Mouse (Mus musculus) spleen, adult 2 months (tissue): Measurements from ENCODE around the gene Evx2. TPM values are rescaled to one million over a fixed set of nuclear protein-coding genes. Genes with fewer than 3 reads are reported as not detected.

Experiments
- DNase-seq, 2 experiments: peaks; one replicate each; pipeline versions ENCODE4 v3.0.0 to v3.0.0-alpha.2; 2012 to 2021; ENCODE audit warnings: low spot score in 2 of 2, low read depth in 1 of 2
- H3K27ac ChIP-seq: fragments of 200-500 bp; 2 replicates; pipeline ENCODE4 v1.5.1; 2012; ENCODE audit warnings: low read length, inconsistent platforms; ENCODE audit not compliant: insufficient read depth
- H3K27me3 ChIP-seq: fragments of 200-500 bp; 2 replicates; pipeline ENCODE4 v1.6.1; 2012; ENCODE audit warnings: mild to moderate bottlenecking, moderate library complexity, low read length, inconsistent platforms; ENCODE audit not compliant: control insufficient read depth, insufficient read depth
- H3K36me3 ChIP-seq: fragments of 200-500 bp; 2 replicates; pipeline ENCODE4 v1.6.1; 2012; ENCODE audit warnings: mild to moderate bottlenecking, low read length, inconsistent platforms; ENCODE audit not compliant: control insufficient read depth, insufficient read depth
- H3K4me1 ChIP-seq: fragments of 200-500 bp; 2 replicates; pipeline ENCODE4 v1.6.1; 2011; ENCODE audit warnings: inconsistent platforms; ENCODE audit not compliant: control insufficient read depth, insufficient read depth, insufficient read length
- H3K4me3 ChIP-seq: fragments of 200-500 bp; 2 replicates; pipeline ENCODE4 v1.5.1; 2011; ENCODE audit warnings: mild to moderate bottlenecking, inconsistent platforms; ENCODE audit not compliant: insufficient read depth, insufficient read length; ENCODE audit errors: extremely low read depth
- CTCF ChIP-seq: fragments of 200-500 bp; IDR thresholded peaks from 2 replicates; pipeline ENCODE4 v1.5.1; 2011; ENCODE audit warnings: mild to moderate bottlenecking, inconsistent platforms; ENCODE audit not compliant: insufficient read depth, insufficient read length, insufficient replicate concordance; ENCODE audit errors: extremely low read depth
- POLR2A ChIP-seq: fragments of 200-500 bp; IDR thresholded peaks from 2 replicates; pipeline ENCODE4 v1.6.1; 2011; ENCODE audit warnings: low read depth, low read length, inconsistent platforms
- WGBS: fragments of 180-500 bp; shearing (Covaris S2); methylation state at CpG from one replicate; pipeline ENCODE4 v1.1.7; 2018; 5-methylcytosine and 5-hydroxymethylcytosine counted together
- polyA plus RNA-seq: library from polyadenylated mRNA; depleted of rRNA; stranded (reverse); fragments of >200 nt; gene quantifications from 2 replicates; pipeline ENCODE4 v1.2.3, GENCODE M21; 2012

The Evx2 gene
- polyA plus RNA-seq, 1 experiment: not detected

GRCm38 (mm10) chr2:74704393-74704998 lies 45.1 kb upstream of the Evx2 start, which contains the start of gene Hoxd8:
Gene Hoxd8, plus strand, starts transcription at chr2:74704615.
- Histone ChIP-seq H3K4me3 (peak within 1 kb of the TSS; percentile 23; the same call in 1 of the 2 replicates), H3K36me3 (no peaks in the 10 kb centered on the region), H3K4me1 (peaks cover 2% of the 10 kb centered on the region; the same call in 1 of the 2 replicates), H3K27ac (no peak within 1 kb of the TSS), H3K27me3 (peaks cover 29% of the 10 kb centered on the region)
- TF ChIP-seq POLR2A (no peak), CTCF (no peak)
- no peak for DNase-seq
- 4% methylated on average over 51 of the region's 52 CpGs for WGBS

DNA sequence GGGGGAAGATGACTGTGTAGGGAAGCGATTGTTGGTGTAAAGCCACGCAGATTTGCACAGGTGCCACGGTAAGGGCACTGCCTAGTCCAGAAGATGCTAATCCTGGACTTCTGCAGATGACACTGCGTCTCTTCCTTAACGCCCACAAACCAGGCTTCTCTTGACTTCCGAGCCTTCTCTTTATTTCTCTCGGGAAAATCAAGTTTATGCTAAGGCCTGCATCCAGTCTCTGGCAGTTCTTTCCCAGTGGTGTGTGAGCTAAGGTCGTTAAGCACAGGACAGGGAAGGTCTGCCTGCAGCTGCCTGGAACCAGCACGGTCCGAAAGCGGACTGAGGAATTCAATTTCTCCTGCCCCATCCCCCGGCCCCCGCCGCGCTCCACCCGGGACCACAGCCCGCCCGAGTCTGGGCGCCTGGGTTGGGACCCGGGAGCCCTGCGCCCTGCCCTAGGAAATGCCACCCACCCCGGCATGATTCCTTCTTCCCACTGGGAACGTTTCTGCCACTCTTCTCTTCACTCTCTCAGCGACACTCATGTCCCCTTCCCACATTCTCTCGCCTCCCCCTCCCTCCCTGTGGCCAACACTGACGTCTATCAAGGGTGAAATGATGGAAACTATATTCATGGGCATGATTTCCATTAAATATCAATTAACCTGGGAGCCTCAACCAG lies 44.5 kb upstream of the Evx2 start:
- WGBS: 16% methylated on average over 26 of the region's 26 CpGs
- Histone ChIP-seq H3K36me3 (no peaks in the 10 kb centered on the region), H3K4me3 (no peak overlapping the region), H3K4me1 (peaks cover 2% of the 10 kb centered on the region; the same call in 1 of the 2 replicates), H3K27me3 (peaks cover 34% of the 10 kb centered on the region), H3K27ac (no peak overlapping the region)
- TF ChIP-seq POLR2A (no peak), CTCF (no peak)
- no peak for DNase-seq

GRCm38 (mm10) chr2:74703317-74703716 lies 44.0 kb upstream of the Evx2 start:
- DNase-seq: no peak
- Histone ChIP-seq H3K27ac (no peak overlapping the region), H3K4me3 (no peak overlapping the region), H3K27me3 (peaks cover 39% of the 10 kb centered on the region), H3K36me3 (no peaks in the 10 kb centered on the region), H3K4me1 (peaks cover 5% of the 10 kb centered on the region; the same call in 1 of the 2 replicates)
- TF ChIP-seq POLR2A (no peak), CTCF (no peak)
- 28% methylated on average over 10 of the region's 10 CpGs for WGBS

GRCm38 (mm10) chr2:74702820-74703219 lies 43.5 kb upstream of the Evx2 start:
- no peaks in the 10 kb centered on the region for H3K36me3 ChIP-seq
- TF ChIP-seq CTCF: no peak
- no peak for TF ChIP-seq POLR2A
- WGBS: 51% methylated on average over 6 of the region's 6 CpGs
- H3K4me3 ChIP-seq: no peak overlapping the region
- H3K27me3 ChIP-seq: peaks cover 44% of the 10 kb centered on the region
- H3K4me1 ChIP-seq: peaks cover 10% of the 10 kb centered on the region; the same call in 1 of the 2 replicates
- H3K27ac ChIP-seq: no peak overlapping the region
- DNase-seq: no peak

DNA sequence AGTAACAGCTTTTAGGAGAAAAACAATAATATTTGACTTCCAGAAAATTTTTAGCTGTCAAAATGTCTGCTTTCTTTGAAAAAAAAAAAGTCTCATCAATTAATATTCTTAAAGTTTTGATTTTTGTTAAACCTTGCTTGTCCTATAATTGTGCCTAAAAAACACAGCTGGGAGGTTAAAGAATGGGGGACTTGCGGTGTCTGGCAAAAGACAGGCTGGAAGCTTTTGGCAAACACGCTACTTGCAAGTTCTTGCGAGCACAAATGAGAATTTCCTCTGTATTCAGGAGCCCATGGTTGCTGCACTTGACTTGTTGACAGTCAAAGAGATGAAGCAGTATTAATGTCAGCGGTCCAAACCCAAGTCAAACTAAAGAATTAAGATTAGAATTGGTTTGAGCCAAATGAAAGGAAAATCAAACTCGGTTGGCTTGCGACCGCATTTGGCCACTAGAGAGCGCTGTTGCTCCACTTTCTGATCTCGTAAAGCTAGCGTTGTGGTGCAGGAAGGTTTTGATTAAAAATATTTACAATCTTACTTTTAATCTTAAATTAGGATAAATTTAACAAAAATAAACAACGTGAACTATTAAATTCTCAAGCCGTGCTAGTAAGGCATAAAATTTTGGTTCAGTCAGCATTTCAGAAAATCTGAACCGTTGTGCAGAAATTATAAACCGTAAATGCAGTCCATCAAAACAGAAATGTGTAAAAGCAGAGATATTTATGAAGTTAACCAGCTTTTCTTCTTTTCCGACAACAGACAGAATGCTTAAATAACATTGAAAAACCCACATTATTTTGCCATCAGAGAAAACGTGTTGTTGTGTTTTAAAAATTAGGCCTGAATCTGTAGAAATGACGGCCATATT lies 42.8 kb upstream of the Evx2 start:
- TF ChIP-seq POLR2A (no peak), CTCF (peak; percentile 81; the same call in 1 of the 2 replicates)
- 21% methylated on average over 17 of the region's 17 CpGs for WGBS
- H3K4me3 ChIP-seq: no peak overlapping the region
- H3K27ac ChIP-seq: no peak overlapping the region
- DNase-seq: peak; percentile 11 to 44
- peaks cover 11% of the 10 kb centered on the region; the same call in 1 of the 2 replicates for H3K4me1 ChIP-seq
- H3K27me3 ChIP-seq: peaks cover 49% of the 10 kb centered on the region
- no peaks in the 10 kb centered on the region for H3K36me3 ChIP-seq

DNA sequence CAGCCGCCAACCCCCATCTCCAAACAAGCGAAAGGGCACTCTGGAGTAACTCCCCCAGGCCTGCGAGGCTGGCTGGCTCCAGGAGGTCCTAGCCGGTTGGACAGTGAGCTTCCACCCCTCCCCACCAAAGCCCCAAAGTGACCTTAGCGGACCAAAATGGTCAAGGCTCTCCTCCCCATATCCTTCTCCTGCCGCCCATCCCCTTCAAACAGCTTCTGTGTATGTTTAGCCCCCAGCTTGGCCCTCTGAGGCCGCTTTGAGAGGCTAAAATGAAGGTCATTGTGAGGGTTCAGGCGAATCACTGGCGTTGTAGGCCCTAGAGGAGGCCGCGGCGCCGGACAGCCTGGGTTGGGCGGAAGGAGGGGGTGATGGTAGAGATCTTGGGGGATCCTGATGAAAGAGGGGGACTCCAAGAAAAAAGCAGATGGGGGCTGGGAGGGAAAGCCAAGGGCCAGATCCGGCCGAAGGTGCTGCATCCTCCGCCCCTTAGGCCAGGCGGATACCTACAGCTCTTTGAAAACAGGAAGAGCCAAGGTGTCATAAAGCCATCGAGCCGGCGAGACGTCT lies 41.3 kb upstream of the Evx2 start:
- H3K27ac ChIP-seq: no peak overlapping the region
- peaks cover 55% of the 10 kb centered on the region for H3K27me3 ChIP-seq
- peaks cover 9% of the 10 kb centered on the region; the same call in 1 of the 2 replicates for H3K4me1 ChIP-seq
- DNase-seq: no peak
- no peak overlapping the region for H3K4me3 ChIP-seq
- 28% methylated on average over 22 of the region's 22 CpGs for WGBS
- TF ChIP-seq CTCF (no peak), POLR2A (no peak)
- no peaks in the 10 kb centered on the region for H3K36me3 ChIP-seq
